Mouse (Mus musculus) urinary bladder, postnatal 25 days (tissue): Measurements from ENCODE around the gene Zglp1.
A peak's percentile ranks its signal among the peaks of the same experiment; 100 is the strongest.

Experiments used
- DNase-seq: peaks from one replicate; pipeline ENCODE4 v3.0.0; 2022; ENCODE audit warnings: low spot score

The Zglp1 gene

GRCm38 (mm10) chr9:21067006-21067684 is at the start of gene Zglp1:
Zglp1 (minus strand) TSS chr9:21067093.
- DNase-seq, result no peak

GRCm38 (mm10) chr9:21115105-21115504 is 48.2 kb upstream of the Zglp1 start:
- DNase-seq, result no peak

GRCm38 (mm10) chr9:21114190-21114589 is 47.3 kb upstream of the Zglp1 start:
- no peak for DNase-seq

- no peak for DNase-seq
Measured at GRCm38 (mm10) chr9:21113751-21114150, 46.9 kb upstream of the Zglp1 start.

GRCm38 (mm10) chr9:21107607-21108237 is 40.8 kb upstream of the Zglp1 start:
- DNase-seq, result no peak

- no peak for DNase-seq
Measured at GRCm38 (mm10) chr9:21105760-21106564, 39.1 kb upstream of the Zglp1 start.

GRCm38 (mm10) chr9:21104814-21105213 is 37.9 kb upstream of the Zglp1 start:
- no peak for DNase-seq

GRCm38 (mm10) chr9:21102076-21102475 is 35.2 kb upstream of the Zglp1 start:
- no peak for DNase-seq

GRCm38 (mm10) chr9:21100447-21101161 is 33.7 kb upstream of the Zglp1 start:
- DNase-seq, result no peak

GRCm38 (mm10) chr9:21097793-21098192 is 30.9 kb upstream of the Zglp1 start:
- no peak for DNase-seq

GRCm38 (mm10) chr9:21095958-21096357 is 29.1 kb upstream of the Zglp1 start:
- no peak for DNase-seq

- DNase-seq, result no peak
Measured at GRCm38 (mm10) chr9:21093423-21093822, 26.5 kb upstream of the Zglp1 start.

- peak; percentile 92 for DNase-seq
Measured at GRCm38 (mm10) chr9:21091707-21092320, 24.9 kb upstream of the Zglp1 start, which contains the start of the genes Gm38431 and Raver1. Gm38431 (minus strand) TSS chr9:21091997. Raver1 (minus strand) TSS chr9:21092008.

- DNase-seq, result no peak
Measured at GRCm38 (mm10) chr9:21090972-21091706, 24.2 kb upstream of the Zglp1 start.

GRCm38 (mm10) chr9:21090537-21090936 is 23.6 kb upstream of the Zglp1 start:
- DNase-seq, result no peak

GRCm38 (mm10) chr9:21083324-21083723 is 16.4 kb upstream of the Zglp1 start:
- DNase-seq, result no peak

- no peak for DNase-seq
Measured at GRCm38 (mm10) chr9:21081127-21081526, 14.2 kb upstream of the Zglp1 start.

- DNase-seq, result no peak
Measured at GRCm38 (mm10) chr9:21075625-21076024, 8.7 kb upstream of the Zglp1 start.

- no peak for DNase-seq
Measured at GRCm38 (mm10) chr9:21074173-21074572, 7.3 kb upstream of the Zglp1 start.

GRCm38 (mm10) chr9:21073044-21073840 is 6.3 kb upstream of the Zglp1 start, which contains the start of the genes Gm49373 and Fdx1l:
Gm49373 (minus strand) TSS chr9:21073096.
Fdx1l (minus strand) TSS chr9:21073614.
- peak; percentile 86 for DNase-seq
